Comparison of ENCODE assay signal across 9 mouse cellular contexts in the genomic region with DNA sequence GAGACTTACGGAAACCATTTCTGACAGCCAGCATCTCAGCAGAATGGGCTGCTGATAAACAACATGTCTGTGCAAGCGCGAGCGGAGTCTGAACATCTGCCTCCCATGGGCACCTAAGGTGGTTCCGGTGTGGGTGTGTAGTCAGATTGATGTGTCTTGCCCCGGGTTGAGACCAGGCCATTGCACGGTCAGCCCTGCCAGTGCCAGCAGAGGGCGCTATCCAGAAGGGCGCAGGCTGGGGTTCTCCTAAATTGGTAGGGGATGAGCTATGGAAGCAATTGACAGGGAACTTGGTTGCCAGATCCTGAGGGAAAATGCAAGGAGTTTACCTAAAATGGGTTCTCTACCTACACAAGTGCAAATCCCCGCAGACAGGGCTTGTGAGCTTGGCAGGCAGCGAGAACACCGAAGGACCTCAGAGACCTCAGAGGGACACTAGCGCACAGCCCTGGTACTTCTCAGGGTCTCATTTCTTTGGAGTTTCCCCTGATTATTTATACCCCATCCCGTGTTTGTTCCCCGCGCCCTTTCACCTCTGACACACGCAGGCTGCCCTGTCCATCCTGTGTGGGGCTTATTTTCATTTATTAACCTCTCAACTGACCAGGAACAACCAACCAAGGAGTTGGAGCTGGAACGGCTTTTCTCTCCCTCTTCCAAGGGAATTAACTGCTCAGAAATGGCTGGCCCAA.
DNase-seq lines count a peak whose midpoint lies in the region; ATAC-seq and TF ChIP-seq lines count a peak whose summit lies in the region.
"Had no signal": no experiment of that assay in that cellular context is flagged by ENCODE, and none has a peak within 500 bp of the region (broad histone marks: within the 10 kb centered on the region; RNA-seq: fewer than 3 reads in every experiment).

No protein-coding gene starts in this region.

- H3K4me3 ChIP-seq in hindbrain, postnatal 0 days (ENCODE audit: low read length): no peak overlapping the region
- no peak overlapping the region for H3K4me3 ChIP-seq in hindbrain, embryonic 16.5 days (ENCODE audit: low read length)
- no peak overlapping the region for H3K4me3 ChIP-seq in neural tube, embryonic 11.5 days (ENCODE audit: low read depth, low read length)
- H3K4me3 ChIP-seq in forebrain, embryonic 15.5 days: no peak overlapping the region
- H3K4me3 ChIP-seq: midbrain, embryonic 12.5 days had no signal

- H3K4me2 ChIP-seq in hindbrain, postnatal 0 days (ENCODE audit: low read depth, low read length): no peak overlapping the region
- H3K4me2 ChIP-seq in hindbrain, embryonic 16.5 days (ENCODE audit: low read length): no peak overlapping the region
- H3K4me2 ChIP-seq in neural tube, embryonic 11.5 days (ENCODE audit: low read depth): no peak overlapping the region
- H3K4me2 ChIP-seq in forebrain, embryonic 15.5 days (replicated peaks): no peak overlapping the region
- H3K4me2 ChIP-seq: midbrain, embryonic 12.5 days had no signal

- no peak for ATAC-seq in hindbrain, postnatal 0 days
- ATAC-seq in hindbrain, embryonic 16.5 days: no peak
- no peak for ATAC-seq in neural tube, embryonic 11.5 days (ENCODE audit: insufficient read depth, low FRiP score, low TSS enrichment)
- no peak for ATAC-seq in forebrain, embryonic 15.5 days (replicated peaks)

- intact Hi-C loops in heart, postnatal 14 days (cut with DNase I): loop anchor here (5.0 kb wide), 1 partner anchor 93 kb away; no protein-coding TSS in a partner anchor

- 83% methylated on average over 18 of the region's 18 CpGs for WGBS in hindbrain, postnatal 0 days
- 82% methylated on average over 18 of the region's 18 CpGs for WGBS in hindbrain, embryonic 16.5 days
- WGBS in neural tube, embryonic 11.5 days: 69% methylated on average over 18 of the region's 18 CpGs
- 87% methylated on average over 18 of the region's 18 CpGs for WGBS in forebrain, embryonic 15.5 days

- no peak overlapping the region for H3K27ac ChIP-seq in hindbrain, postnatal 0 days
- no peak overlapping the region for H3K27ac ChIP-seq in hindbrain, embryonic 16.5 days (ENCODE audit: low read depth, low read length)
- no peak overlapping the region for H3K27ac ChIP-seq in neural tube, embryonic 11.5 days (ENCODE audit: low read depth, low read length)
- H3K27ac ChIP-seq in forebrain, embryonic 15.5 days (replicated peaks): no peak overlapping the region
- H3K27ac ChIP-seq: midbrain, embryonic 12.5 days had no signal

- no peaks in the 10 kb centered on the region for H3K4me1 ChIP-seq in hindbrain, postnatal 0 days (ENCODE audit: insufficient read depth, low read length)
- no peaks in the 10 kb centered on the region for H3K4me1 ChIP-seq in hindbrain, embryonic 16.5 days (ENCODE audit: control insufficient read depth, insufficient read depth, low read depth, low read length)
- no peaks in the 10 kb centered on the region for H3K4me1 ChIP-seq in neural tube, embryonic 11.5 days (ENCODE audit: control insufficient read depth, insufficient read depth, low read length)
- H3K4me1 ChIP-seq in forebrain, embryonic 15.5 days: peaks cover 18% of the 10 kb centered on the region

- peak; percentile 65 for TF ChIP-seq CTCF in hindbrain, postnatal 0 days (IDR thresholded peaks at IDR 0.05; ENCODE audit: low read depth)

- no peaks in the 10 kb centered on the region for H3K36me3 ChIP-seq in hindbrain, postnatal 0 days (ENCODE audit: insufficient read depth, low read length)
- no peaks in the 10 kb centered on the region for H3K36me3 ChIP-seq in hindbrain, embryonic 16.5 days (ENCODE audit: control insufficient read depth, insufficient read depth, low read length)
- H3K36me3 ChIP-seq in neural tube, embryonic 11.5 days (ENCODE audit: control insufficient read depth, insufficient read depth, low read length): no peaks in the 10 kb centered on the region
- no peaks in the 10 kb centered on the region for H3K36me3 ChIP-seq in forebrain, embryonic 15.5 days
- H3K36me3 ChIP-seq: midbrain, embryonic 12.5 days had no signal

- DNase-seq in hindbrain, postnatal 0 days (ENCODE audit: low spot score): no peak
- DNase-seq in 416B (ENCODE audit: low read depth) (peak; percentile 15), adipocyte (ENCODE audit: low spot score) (peak; percentile 41)
- peak; percentile 26 to 60 for DNase-seq in heart, postnatal 14 days
- peak; percentile 49 for DNase-seq in neural tube, embryonic 11.5 days (ENCODE audit: low spot score)
- no peak for DNase-seq in cerebellum, adult 9-10 months

- H3K9ac ChIP-seq in hindbrain, postnatal 0 days (replicated peaks; ENCODE audit: low read length): no peak overlapping the region
- H3K9ac ChIP-seq in hindbrain, embryonic 16.5 days (ENCODE audit: low read depth, low read length): no peak overlapping the region
- no peak overlapping the region for H3K9ac ChIP-seq in neural tube, embryonic 11.5 days (ENCODE audit: low read length)
- no peak overlapping the region for H3K9ac ChIP-seq in forebrain, embryonic 15.5 days (replicated peaks)
- H3K9ac ChIP-seq: midbrain, embryonic 12.5 days had no signal

- no peaks in the 10 kb centered on the region for H3K9me3 ChIP-seq in hindbrain, postnatal 0 days (ENCODE audit: low read length)
- H3K9me3 ChIP-seq in hindbrain, embryonic 16.5 days (ENCODE audit: control insufficient read depth, low read length): no peaks in the 10 kb centered on the region
- H3K9me3 ChIP-seq in neural tube, embryonic 11.5 days (ENCODE audit: control insufficient read depth, low read length): no peaks in the 10 kb centered on the region
- H3K9me3 ChIP-seq in forebrain, embryonic 15.5 days: no peaks in the 10 kb centered on the region
- H3K9me3 ChIP-seq: midbrain, embryonic 12.5 days had no signal

- no peaks in the 10 kb centered on the region for H3K27me3 ChIP-seq in hindbrain, postnatal 0 days (ENCODE audit: insufficient read depth, low read length)
- no peaks in the 10 kb centered on the region for H3K27me3 ChIP-seq in hindbrain, embryonic 16.5 days (replicated peaks; ENCODE audit: control insufficient read depth, insufficient read depth, low read length)
- H3K27me3 ChIP-seq in neural tube, embryonic 11.5 days (ENCODE audit: control insufficient read depth, insufficient read depth, low read length): no peaks in the 10 kb centered on the region
- H3K27me3 ChIP-seq in forebrain, embryonic 15.5 days: no peaks in the 10 kb centered on the region
- H3K27me3 ChIP-seq: midbrain, embryonic 12.5 days had no signal

Comparison
In these comparisons a context has a peak if more than half of its experiments do, and no peak if none do; other contexts are left out.
1. DNase-seq: peak in 416B (single experiment), adipocyte (single experiment), heart, postnatal 14 days (2 of 2) and neural tube, embryonic 11.5 days (single experiment); none in hindbrain, postnatal 0 days (single experiment) and cerebellum, adult 9-10 months (single experiment).